Mouse (Mus musculus) ES-E14 (cell line): ENCODE measurements around the gene Etv2. TPM values are rescaled to one million over a fixed set of nuclear protein-coding genes. Genes with fewer than 3 reads are reported as not detected.

ENCODE experiments used
- DNase-seq: peaks from one replicate; pipeline ENCODE4 v3.0.0-alpha.2; 2013; ENCODE audit warnings: low read depth, low spot score
- H3K27ac ChIP-seq: 2 replicates; pipeline ENCODE4 v1.5.1; 2012; ENCODE audit warnings: low read depth, mild to moderate bottlenecking, low read length, moderate library complexity, mixed read lengths; ENCODE audit not compliant: poor library complexity, insufficient read depth, severe bottlenecking
- H3K36me3 ChIP-seq: 2 replicates; pipeline ENCODE4 v1.6.1; 2012; ENCODE audit warnings: mild to moderate bottlenecking, low read length, moderate library complexity, mixed read lengths; ENCODE audit not compliant: control insufficient read depth, poor library complexity, insufficient read depth, severe bottlenecking
- H3K4me1 ChIP-seq, 2 experiments: fragments of 150-350 bp in 1 of 2; sonication (generic) in 1 of 2; 2 replicates each; pipeline ENCODE4 v1.6.1; 2012; ENCODE audit warnings: low read length in 2 of 2, mild to moderate bottlenecking in 1 of 2, mixed read lengths in 1 of 2; ENCODE audit not compliant: control insufficient read depth in 2 of 2, insufficient read depth in 2 of 2, poor library complexity in 1 of 2
- H3K4me3 ChIP-seq, 2 experiments: fragments of 150-350 bp in 1 of 2; sonication (generic) in 1 of 2; 2 replicates each; pipeline ENCODE4 v1.5.1; 2012; ENCODE audit warnings: low read length in 2 of 2, low read depth in 1 of 2, mild to moderate bottlenecking in 1 of 2, mixed read lengths in 1 of 2; ENCODE audit not compliant: insufficient read depth in 1 of 2, poor library complexity in 1 of 2, severe bottlenecking in 1 of 2
- H3K9ac ChIP-seq: 2 replicates; pipeline ENCODE4 v1.6.1; 2012; ENCODE audit warnings: low read depth, mild to moderate bottlenecking, low read length, mixed read lengths; ENCODE audit not compliant: poor library complexity, insufficient read depth, severe bottlenecking
- H3K9me3 ChIP-seq: fragments of 150-350 bp; sonication (generic); 2 replicates; pipeline ENCODE4 v1.6.1; 2012; ENCODE audit warnings: low read depth, mild to moderate bottlenecking, low read length; ENCODE audit not compliant: control insufficient read depth, insufficient read depth
- CHD2 ChIP-seq: IDR thresholded peaks from 2 replicates; pipeline ENCODE4 v1.6.1; 2014; ENCODE audit warnings: mild to moderate bottlenecking, low read depth, low read length, inconsistent platforms
- HCFC1 ChIP-seq: IDR thresholded peaks from 2 replicates; pipeline ENCODE4 v1.6.1; 2012; ENCODE audit warnings: low read length, inconsistent platforms, borderline replicate concordance; ENCODE audit not compliant: insufficient read depth
- MAFK ChIP-seq: IDR thresholded peaks from 2 replicates; pipeline ENCODE4 v1.6.1; 2014; ENCODE audit warnings: mild to moderate bottlenecking, low read depth, low read length, inconsistent platforms; ENCODE audit not compliant: insufficient read depth
- ZC3H11A ChIP-seq: IDR thresholded peaks from 2 replicates; pipeline ENCODE4 v1.6.1; 2012; ENCODE audit warnings: low read depth, mild to moderate bottlenecking, inconsistent platforms, low read length, borderline replicate concordance
- ZNF384 ChIP-seq: IDR thresholded peaks from 2 replicates; pipeline ENCODE4 v1.6.1; 2012; ENCODE audit warnings: low read depth, low read length, inconsistent platforms
- in situ Hi-C, 2 experiments: fragments of 600-800 bp; cut with MboI; formaldehyde crosslinking; loops; one replicate each; pipeline ENCODE4 v1.15.1; 2025; ENCODE audit warnings: low sequenced_read_pairs in 2 of 2, inconsistent platforms in 1 of 2; ENCODE audit not compliant: unreplicated experiment in 2 of 2
- total RNA-seq: library from RNA; depleted of rRNA; stranded (reverse); fragments of 300-350 nt; gene quantifications from 2 replicates; pipeline ENCODE4 v1.2.3, GENCODE M21; 2012; rRNA removed

The Etv2 gene
- total RNA-seq, 1 experiment: 2.1 TPM

- H3K9ac ChIP-seq: no peak overlapping the region
Observed at GRCm38 (mm10) chr7:30584339-30584738, 51.3 kb downstream of the Etv2 start.

More at GRCm38 (mm10) chr7:30584339-30584738, 51.3 kb downstream of the Etv2 start:
- Histone ChIP-seq H3K27ac (no peak overlapping the region), H3K36me3 (peaks cover 72% of the 10 kb centered on the region), H3K9me3 (no peaks in the 10 kb centered on the region), H3K4me3 (no peak overlapping the region), H3K4me1 (peaks cover 4 to 13% of the 10 kb centered on the region in 2 experiments; a peak in 3 of 4 replicates)
- no peak for TF ChIP-seq CHD2
- TF ChIP-seq ZNF384: no peak
- no peak for TF ChIP-seq HCFC1
- TF ChIP-seq ZC3H11A: no peak
- no peak for TF ChIP-seq MAFK
- in situ Hi-C loops: no loop called here
- DNase-seq: no peak

Other genes with a start within 250 kb of the Etv2 start
- not detected in 2 replicates for gene Tyrobp, start 222.1 kb downstream of the Etv2 start, total RNA-seq
- gene Hcst, start 216.0 kb downstream of the Etv2 start, total RNA-seq: not detected in 2 replicates
- 4.2 and 8.2 TPM in 2 replicates for gene Nfkbid, start 214.1 kb downstream of the Etv2 start, total RNA-seq
- gene Aplp1, start 190.3 kb downstream of the Etv2 start, total RNA-seq: 36.9 and 63.7 TPM in 2 replicates
- 10.7 and 29.8 TPM in 2 replicates for gene Kirrel2, start 178.2 kb downstream of the Etv2 start, total RNA-seq
- 45.7 and 72.5 TPM in 2 replicates for gene Nphs1, start 177.5 kb downstream of the Etv2 start, total RNA-seq
- gene Prodh2, start 142.2 kb downstream of the Etv2 start, total RNA-seq: 0.80 and 0.90 TPM in 2 replicates
- gene Arhgap33, start 100.8 kb downstream of the Etv2 start, total RNA-seq: 1.0 and 1.4 TPM in 2 replicates
- gene Hspb6, start 83.7 kb downstream of the Etv2 start, total RNA-seq: 1.6 and 4.1 TPM in 2 replicates
- 6.8 and 10.8 TPM in 2 replicates for gene Proser3, start 83.6 kb downstream of the Etv2 start, total RNA-seq
- gene Lin37, start 76.0 kb downstream of the Etv2 start, total RNA-seq: 12.4 and 15.8 TPM in 2 replicates
- gene U2af1l4, start 72.6 kb downstream of the Etv2 start, total RNA-seq: 56.9 and 65.8 TPM in 2 replicates
- 4.1 and 6.8 TPM in 2 replicates for gene Gm49396, start 72.5 kb downstream of the Etv2 start, total RNA-seq
- gene Psenen, start 72.2 kb downstream of the Etv2 start, total RNA-seq: 64.9 and 65.3 TPM in 2 replicates
- gene Igflr1, start 70.4 kb downstream of the Etv2 start, total RNA-seq: 1.3 and 3.3 TPM in 2 replicates
- gene Kmt2b, start 47.1 kb downstream of the Etv2 start, total RNA-seq: 73.7 and 98.6 TPM in 2 replicates
- 20.8 and 24.6 TPM in 2 replicates for gene Zbtb32, start 36.9 kb downstream of the Etv2 start, total RNA-seq
- 1.8 and 2.5 TPM in 2 replicates for gene Upk1a, start 23.0 kb downstream of the Etv2 start, total RNA-seq
- gene Cox6b1, start 9.7 kb downstream of the Etv2 start, total RNA-seq: 478 and 576 TPM in 2 replicates
- 66.5 and 86.0 TPM in 2 replicates for gene Rbm42, start 14.5 kb upstream of the Etv2 start, total RNA-seq
- gene Haus5, start 29.1 kb upstream of the Etv2 start, total RNA-seq: 25.1 and 41.4 TPM in 2 replicates
- gene Pmis2, start 35.8 kb upstream of the Etv2 start, total RNA-seq: 0.36 and 0.37 TPM in 2 replicates
- gene 2200002J24Rik, start 63.1 kb upstream of the Etv2 start, total RNA-seq: 1.1 and 2.4 TPM in 2 replicates
- 1.4 and 5.0 TPM in 2 replicates for gene Atp4a, start 76.4 kb upstream of the Etv2 start, total RNA-seq
- gene Tmem147, start 93.7 kb upstream of the Etv2 start, total RNA-seq: 137 and 155 TPM in 2 replicates
- gene Gapdhs, start 107.8 kb upstream of the Etv2 start, total RNA-seq: not detected in 2 replicates
- 9.8 and 20.8 TPM in 2 replicates for gene Sbsn, start 115.6 kb upstream of the Etv2 start, total RNA-seq
- 1.9 and 4.9 TPM in 2 replicates for gene Dmkn, start 127.9 kb upstream of the Etv2 start, total RNA-seq
- 3.2 and 4.9 TPM in 2 replicates for gene Krtdap, start 152.0 kb upstream of the Etv2 start, total RNA-seq
- gene Ffar2, start 187.9 kb upstream of the Etv2 start, total RNA-seq: not detected in 2 replicates
- gene Ffar3, start 220.3 kb upstream of the Etv2 start, total RNA-seq: 1.0 and 1.2 TPM in 2 replicates
- 0.04 and 0.16 TPM in 2 replicates for gene Ffar1, start 225.7 kb upstream of the Etv2 start, total RNA-seq
- gene Cd22, start 244.5 kb upstream of the Etv2 start, total RNA-seq: 0.16 and 0.45 TPM in 2 replicates